Mouse (Mus musculus) heart, adult 2 months (tissue): ENCODE results near the gene Mrgpre.

Experiments used
- CTCF ChIP-seq: fragments of 200-600 bp; IDR thresholded peaks from 2 replicates; pipeline ENCODE4 v1.8.1; 2022; ENCODE audit warnings: antibody characterized with exemption, mild to moderate bottlenecking, moderate library complexity
- EP300 ChIP-seq: fragments of 200-500 bp; IDR thresholded peaks from 2 replicates; pipeline ENCODE4 v1.6.1; 2011; ENCODE audit warnings: low read depth, low read length, control low read depth; ENCODE audit not compliant: insufficient read depth

GRCm38 (mm10) chr7:143739511-143740461, 44.5 kb downstream of the Mrgpre start:
- TF ChIP-seq EP300 (0 out of 2 replicates have a peak, but pooled peaks have one; percentile 38), CTCF (0 out of 2 replicates have a peak, but pooled peaks have one; percentile 3)
